Mouse (Mus musculus) E14TG2a.4 (cell line): ENCODE measurements around the gene Gm19684.

Source experiments
- CTCF ChIP-seq: conservative IDR thresholded peaks from 2 replicates; pipeline ENCODE4 v1.5.1; 2014; ENCODE audit warnings: low read length
- NANOG ChIP-seq: IDR thresholded peaks from 2 replicates; pipeline ENCODE4 v1.6.1; 2014; ENCODE audit warnings: borderline replicate concordance, low read length, mixed read lengths
- POU5F1 ChIP-seq: IDR thresholded peaks from 2 replicates; pipeline ENCODE4 v1.6.1; 2014; ENCODE audit warnings: low read length, borderline replicate concordance

DNA sequence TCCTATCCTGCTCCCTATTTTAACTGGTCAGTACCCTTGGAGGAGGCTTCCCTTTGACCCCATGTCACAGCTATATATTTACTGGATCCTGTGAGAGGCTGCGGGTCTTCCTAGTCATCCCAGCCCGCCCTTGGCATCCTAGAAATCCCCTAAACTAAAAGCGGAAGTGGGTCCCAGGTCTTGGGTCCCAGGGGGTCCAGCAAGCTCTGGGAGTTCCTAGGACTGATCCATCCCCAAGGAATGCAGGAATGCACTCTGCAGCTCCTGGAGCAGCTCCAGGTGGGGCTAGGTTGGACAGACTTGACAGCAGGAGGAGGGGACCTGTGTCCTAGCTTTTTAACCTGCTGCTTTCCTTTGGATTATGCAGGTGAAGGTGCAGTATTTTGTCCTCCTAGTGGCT, 27.5 kb upstream of the Gm19684 start:
- TF ChIP-seq CTCF (no peak), NANOG (no peak), POU5F1 (no peak)
